Mouse (Mus musculus) cerebellum, postnatal 10 days (tissue): ENCODE measurements around the gene Ptges3.
"Not testable (repeated sequence)": the region's sequence is repeated elsewhere in the genome, so short reads cannot be mapped to it uniquely, and the experiment has no call there.

Source experiments
- DNase-seq, 2 experiments: peaks; one replicate each; pipeline ENCODE4 v3.0.0; 2021; ENCODE audit warnings: mixed read lengths in 2 of 2

The Ptges3 gene

DNA sequence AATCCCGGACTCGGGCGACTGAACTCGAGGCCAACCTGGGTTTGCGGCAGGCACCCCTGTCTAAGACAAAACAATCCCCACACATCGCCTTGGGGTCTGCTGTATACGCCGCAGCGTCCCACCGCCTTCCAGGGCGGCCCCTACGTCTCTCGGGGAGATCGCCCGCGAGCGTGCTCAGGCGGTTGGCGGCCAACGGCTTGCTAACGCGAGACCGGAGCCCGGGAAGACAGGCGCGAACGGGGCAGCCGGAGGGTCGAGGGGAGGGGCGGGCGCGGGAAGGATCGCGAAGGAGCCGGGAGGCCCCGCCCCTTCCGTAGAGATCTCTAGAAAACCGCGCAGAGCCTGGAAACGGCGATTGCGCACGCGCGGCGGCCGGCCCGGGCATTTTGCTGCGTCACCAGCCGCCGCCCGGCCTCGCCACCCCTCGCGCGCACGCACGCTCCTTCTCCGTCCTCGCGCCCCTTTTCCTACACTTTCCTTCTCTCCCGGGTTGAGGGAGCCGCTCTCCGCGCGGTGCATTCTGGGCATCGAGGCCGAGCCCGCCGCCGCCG lies at the start of gene Ptges3:
TSS of gene Ptges3 (plus strand) at position 354 of the 551 bp plus-strand sequence.
- peak; percentile 100 for DNase-seq

DNA sequence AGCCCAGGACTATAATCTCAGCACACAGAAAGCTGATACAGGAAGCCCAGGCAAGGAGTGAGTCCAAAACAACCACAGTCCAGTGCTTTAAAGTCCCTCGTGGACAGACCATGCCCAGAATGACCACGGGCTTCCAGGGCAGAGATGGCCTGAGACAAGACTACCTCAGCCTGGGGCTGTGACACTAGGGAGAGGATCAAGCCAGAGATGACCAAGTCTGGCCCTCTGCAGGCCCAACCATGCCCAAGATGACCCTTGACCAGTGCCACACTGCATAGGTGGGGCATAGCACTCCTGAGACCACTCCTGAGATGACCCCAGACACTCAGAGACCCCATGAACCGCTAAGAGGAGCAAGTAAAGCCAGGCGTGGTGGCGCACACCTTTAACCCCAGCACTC lies 49.0 kb upstream of the Ptges3 start:
- no peak for DNase-seq

DNA sequence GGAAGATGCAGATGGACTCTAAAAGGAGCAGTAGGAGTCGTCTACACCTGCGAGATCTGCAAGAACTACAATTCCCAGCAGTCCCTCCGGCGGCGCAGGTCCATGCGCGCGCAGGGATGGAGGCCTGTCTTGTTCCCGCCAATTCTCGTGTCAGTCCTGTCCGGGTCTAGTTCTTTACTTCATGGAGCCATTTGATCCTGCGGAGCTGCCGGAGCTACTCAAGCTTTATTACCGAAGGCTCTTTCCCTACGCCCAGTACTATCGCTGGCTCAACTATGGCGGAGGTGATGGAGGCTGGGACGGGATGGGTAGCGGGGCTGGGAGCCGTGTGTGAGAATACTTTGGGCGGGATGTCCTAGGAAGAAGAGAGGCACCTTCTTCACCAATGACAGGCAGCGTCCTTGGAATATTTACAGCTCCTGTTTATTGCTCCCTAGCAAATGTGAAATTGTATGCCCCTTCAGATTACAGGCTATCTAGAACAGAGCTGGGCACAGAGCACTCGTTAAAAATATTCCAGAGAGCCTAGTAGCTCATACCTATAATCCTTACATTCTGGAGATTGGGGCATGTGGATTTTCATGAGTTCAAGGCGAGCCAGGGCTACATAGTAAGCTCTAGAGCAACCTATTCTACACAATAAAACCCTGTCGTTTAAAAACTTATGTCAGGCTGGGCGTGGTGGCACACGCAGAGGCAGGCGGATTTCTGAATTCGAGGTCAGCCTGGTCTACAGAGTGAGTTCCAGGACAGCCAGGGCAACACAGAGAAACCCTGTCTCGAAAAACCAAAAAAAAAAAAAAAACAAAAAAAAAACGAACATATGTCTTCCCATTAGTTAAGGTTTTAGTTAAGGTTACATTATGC lies 43.5 kb upstream of the Ptges3 start, which contains the start of gene Prim1:
TSS of gene Prim1 (plus strand) at position 101 of the 867 bp plus-strand sequence.
- DNase-seq: peak; percentile 88 to 92

DNA sequence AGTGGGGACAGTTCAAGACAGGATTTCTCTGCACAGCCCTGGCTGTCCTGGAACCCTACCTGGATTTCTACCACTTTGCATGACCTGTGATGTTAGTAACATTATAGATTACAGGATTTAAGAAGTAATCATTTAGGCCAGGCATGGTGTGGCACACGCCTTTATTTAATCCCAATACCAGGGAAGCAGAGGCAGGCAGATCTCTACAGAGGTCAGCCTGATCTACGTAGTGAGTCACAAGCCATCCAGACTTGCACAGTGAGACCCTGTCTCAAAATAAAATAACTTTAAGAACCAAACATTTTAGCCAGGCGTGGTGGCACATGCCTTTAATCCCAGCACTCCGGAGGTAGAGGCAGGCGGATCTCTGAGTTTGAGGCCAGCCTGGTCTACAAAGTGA lies 36.6 kb upstream of the Ptges3 start:
- no peak for DNase-seq

DNA sequence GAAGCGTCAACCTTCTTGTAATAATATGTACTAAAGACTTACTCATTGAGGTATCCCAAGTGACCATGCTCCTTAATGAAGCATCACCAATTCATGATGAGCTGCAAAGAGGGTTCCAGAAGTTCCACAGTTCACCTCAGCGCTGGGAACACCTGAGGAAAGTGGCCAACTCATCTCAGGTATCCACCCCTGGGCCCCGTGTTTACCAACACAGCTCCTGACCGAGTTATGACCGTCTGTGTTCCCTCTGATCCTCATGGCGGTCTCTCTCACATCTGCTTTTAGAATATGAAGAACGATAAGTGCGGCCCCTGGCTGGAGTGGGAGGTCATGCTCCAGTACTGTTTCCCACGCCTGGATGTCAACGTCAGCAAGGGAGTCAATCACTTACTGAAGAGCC lies 35.3 kb upstream of the Ptges3 start:
- DNase-seq: no peak

DNA sequence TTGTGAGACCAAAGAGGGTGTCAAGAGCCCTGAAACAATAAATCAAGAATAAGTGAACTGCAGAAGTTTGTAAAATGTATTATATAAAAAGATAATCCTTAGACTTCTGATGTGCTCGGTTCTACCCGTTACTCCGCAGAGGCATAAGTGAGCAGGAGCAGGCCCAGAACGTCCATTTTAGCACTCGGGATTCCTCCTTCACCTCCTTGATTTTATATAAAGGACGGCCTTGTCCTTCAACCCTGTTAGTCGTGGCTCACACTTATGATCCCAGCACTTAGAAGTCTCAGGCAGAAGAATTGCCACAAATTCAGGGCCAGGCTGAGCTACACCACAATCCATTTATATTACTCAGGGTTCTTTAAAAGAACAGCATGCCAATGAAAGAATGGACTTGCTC lies 28.8 kb upstream of the Ptges3 start:
- DNase-seq: no peak

DNA sequence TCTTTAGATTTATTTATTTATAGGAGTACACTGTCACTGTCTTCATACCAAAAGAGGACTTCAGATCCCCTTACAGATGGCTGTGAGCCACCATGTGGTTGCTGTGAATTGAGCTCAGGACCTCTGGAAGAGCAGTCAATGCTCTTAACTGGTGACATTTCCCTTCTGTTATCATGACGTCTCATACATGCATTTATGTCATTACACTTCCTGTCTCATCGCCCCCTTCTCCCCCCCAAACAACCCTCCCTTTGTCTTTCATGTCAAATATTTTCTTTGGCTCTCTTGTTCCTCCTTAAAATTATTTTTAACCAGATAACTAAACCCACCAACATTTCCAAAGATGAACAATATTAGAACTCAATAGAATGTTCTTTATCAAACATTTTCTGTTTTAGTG lies 27.9 kb upstream of the Ptges3 start:
- DNase-seq: no peak

DNA sequence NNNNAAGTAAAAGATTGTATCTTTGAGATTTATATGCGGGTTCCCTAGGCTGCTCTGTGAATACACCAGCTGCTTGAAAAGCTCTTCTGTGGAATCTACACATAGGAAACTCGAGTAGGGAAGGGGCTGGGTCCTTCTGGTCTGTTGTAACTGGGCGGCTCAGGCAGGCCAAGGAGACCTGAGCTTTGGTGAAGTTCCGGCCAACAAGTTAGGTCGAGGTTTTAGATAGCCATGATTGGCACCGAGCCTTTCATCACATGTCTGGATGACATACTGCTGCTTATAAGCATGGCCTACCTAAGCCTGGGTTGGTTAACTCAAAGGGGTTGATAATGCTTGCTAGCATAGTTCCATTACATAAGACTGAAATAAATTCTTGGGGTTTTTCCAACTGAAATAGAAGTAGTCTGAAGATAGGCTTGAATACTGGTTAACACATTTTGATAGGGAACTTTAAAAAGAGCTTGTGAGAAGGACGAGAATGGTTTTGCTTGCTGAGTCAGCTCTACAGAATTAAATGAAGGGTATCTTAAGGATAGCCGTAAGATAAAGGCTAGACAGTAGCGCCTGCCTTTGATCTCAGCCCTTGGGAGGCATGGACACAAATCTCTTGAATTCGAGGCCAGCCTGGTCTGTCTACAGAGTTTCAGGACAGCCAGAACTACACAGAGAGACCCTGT lies 21.9 kb upstream of the Ptges3 start:
- DNase-seq: peak; percentile 52 to 53

DNA sequence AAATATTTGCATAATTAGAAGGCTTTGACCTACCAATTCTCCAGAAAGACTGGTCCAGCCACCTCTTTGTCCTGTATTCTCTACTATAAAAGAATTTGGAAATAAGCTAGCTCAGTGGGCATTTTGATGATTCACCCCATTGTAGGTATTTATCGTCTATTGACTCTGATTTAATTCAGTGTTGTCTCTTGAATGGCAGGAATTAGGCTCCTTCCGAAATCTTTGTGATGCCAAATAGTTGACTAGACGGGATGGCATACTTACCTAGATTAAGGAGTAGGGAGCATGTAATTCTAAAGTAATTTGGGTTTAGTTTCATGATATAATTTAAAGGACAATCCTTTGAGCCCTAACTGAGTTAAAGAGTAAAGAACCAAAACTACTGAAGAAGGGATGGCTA lies 20.8 kb upstream of the Ptges3 start:
- DNase-seq: no peak

DNA sequence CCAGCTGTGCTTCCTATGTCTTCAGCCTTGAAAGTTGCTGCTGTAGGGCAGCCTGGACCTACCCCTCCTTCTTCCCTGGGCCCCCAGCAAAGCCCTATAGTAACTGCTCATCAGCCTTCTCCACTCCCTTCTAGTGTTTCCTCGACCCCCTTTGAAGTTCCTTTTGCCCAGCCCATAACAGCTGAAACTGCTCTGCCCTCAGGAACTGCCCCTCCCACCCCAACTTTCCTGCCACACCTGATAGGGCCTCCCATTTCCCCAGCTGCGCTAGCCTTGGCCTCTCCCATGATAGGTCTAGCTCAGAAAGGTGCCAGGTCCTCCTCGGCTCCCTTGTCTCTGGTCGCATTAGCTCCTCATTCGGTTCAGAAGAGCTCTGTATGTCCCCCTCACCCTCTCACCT lies 19.6 kb upstream of the Ptges3 start:
- DNase-seq: no peak

DNA sequence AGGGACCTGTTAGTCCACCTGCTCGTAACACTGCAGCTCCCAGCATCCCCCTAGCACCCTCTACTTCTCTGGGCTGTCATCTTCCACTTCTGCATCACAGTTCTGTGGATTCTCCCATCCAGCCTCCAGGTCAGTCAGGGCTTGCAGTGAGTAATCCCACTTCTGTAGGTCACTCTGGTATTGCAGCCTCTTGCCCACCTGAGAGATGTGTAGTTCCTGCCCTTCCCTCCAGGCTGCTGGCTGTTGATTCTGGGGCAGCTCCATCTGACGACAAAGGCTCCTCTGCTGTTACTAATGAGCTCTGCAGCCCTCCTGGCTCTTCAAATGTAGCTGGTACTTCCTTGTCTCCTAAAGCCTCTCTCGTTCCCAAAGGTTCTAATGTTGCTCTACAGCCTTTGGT lies 18.9 kb upstream of the Ptges3 start:
- no peak for DNase-seq

DNA sequence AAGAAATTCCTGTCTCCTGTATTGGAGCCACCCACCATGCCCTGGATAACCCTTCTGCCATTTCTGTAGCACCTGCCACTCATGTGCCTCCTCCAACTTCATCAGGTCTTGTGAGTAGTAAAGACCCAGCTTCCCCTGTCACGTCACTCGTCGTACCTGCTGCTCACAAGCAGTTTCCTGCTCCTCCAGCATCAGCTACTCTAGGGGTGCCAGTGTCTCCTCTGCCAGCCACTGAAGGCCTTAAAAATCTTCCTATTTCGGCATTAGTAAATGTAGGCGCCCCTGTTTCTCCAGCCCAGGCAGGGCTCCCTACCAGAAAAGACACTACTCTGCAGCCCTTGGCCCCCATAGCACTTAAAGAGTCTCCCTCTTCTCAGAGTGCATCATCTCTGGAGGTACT lies 18.5 kb upstream of the Ptges3 start:
- DNase-seq: no peak

DNA sequence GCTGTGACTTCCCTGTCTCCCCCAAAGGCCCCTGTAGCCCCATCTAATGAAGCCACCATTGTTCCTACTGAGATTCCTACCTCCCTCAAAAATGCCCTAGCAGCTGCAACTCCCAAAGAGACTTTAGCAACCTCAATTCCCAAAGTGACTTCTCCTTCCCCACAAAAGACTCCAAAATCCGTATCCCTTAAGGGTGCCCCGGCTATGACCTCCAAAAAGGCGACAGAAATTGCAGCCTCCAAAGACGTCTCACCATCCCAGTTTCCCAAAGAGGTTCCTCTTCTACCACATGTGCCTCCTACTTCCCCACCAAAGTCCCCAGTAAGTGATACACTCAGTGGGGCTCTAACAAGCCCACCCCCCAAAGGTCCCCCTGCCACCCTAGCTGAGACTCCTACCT lies 17.1 kb upstream of the Ptges3 start:
- DNase-seq: no peak

DNA sequence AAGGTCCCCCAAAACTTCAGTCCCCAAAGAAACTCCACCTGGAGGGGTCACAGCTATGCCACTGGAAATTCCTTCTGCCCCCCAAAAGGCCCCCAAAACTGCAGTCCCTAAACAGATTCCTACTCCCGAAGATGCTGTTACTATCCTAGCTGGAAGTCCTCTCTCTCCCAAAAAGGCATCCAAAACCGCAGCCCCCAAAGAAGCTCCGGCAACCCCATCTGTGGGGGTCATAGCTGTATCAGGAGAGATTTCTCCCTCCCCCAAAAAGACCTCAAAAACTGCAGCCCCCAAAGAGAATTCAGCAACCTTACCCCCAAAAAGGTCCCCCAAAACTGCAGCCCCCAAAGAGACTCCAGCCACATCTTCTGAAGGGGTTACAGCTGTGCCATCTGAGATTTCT lies 16.3 kb upstream of the Ptges3 start:
- DNase-seq: no peak

DNA sequence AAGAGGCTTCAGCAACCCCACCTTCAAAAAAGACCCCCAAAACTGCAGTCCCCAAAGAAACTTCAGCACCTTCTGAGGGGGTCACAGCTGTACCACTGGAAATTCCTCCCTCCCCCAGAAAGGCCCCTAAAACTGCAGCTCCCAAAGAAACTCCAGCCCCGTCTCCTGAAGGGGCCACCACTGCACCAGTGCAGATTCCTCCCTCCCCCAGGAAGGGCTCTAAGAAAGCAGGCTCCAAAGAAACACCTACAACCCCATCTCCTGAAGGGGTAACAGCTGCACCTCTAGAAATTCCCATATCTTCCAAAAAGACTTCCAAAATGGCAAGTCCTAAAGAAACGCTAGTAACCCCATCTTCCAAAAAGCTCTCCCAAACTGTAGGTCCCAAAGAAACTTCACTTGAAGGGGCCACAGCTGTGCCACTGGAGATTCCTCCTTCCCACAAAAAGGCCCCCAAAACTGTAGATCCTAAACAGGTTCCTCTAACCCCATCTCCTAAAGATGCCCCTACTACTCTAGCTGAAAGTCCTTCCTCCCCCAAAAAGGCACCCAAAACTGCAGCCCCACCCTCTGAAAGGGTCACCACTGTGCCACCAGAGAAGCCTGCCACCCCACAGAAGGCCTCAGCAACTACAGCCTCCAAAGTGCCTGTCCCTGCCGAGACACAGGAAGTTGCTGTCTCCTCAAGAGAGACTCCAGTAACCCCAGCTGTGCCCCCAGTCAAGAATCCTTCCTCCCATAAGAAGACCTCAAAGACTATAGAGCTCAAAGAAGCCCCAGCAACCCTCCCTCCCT lies 15.5 kb upstream of the Ptges3 start:
- no peak for DNase-seq

DNA sequence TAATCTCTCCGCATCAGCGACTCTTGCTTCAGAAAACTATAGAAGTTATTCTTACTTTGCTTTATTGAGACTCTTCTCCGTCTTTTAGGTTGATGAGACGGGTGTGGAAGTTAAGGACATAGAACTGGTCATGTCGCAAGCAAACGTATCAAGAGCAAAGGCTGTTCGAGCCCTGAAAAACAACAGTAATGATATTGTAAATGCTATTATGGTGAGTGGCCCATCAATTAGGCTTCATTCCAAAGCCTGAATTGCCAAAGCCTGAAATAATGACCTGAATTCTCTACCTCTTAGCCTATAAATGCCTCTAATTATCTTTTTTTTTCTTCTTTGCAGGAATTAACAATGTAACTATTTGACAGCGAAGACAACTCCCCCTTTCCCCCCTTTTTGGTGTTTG lies 10.6 kb upstream of the Ptges3 start:
- DNase-seq: no peak

DNA sequence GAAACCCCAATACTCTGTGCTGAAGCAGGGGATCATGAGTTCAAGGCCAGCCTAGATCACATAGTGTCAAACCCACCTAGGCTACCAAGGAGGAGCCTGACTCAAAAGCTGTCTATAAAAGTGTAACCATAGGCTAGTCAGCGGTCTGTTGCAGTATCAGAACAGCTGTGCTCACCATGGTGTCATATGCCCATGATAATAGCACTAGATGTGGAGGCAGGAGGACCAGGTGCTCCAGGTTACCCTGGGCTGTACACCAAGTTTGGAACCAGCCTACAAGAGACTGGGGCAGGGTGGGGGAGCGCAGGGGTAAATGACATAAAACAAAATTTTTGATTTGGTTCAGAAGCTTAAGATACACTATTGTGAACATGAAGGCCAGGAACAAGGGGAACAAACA lies 9.0 kb upstream of the Ptges3 start:
- DNase-seq: no peak

DNA sequence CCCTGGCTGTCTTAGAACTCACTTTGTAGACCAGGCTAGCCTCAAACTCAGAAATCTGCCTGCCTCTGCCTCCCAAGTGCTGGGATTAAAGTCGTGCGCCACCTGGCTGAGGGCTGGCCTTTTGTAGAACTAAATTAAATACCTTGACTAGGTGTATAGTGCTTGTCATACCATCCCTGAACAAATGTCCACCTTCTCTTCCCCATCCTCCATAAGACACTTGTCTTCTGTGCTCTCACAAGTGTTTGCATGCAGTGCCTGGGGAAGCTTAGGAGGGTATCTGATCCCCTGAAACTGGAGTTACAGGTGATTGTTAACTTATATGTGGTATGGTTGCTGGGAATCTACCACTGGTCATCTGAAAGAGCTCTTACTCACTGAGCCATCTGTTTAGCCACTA lies 8.4 kb upstream of the Ptges3 start:
- no peak for DNase-seq

DNA sequence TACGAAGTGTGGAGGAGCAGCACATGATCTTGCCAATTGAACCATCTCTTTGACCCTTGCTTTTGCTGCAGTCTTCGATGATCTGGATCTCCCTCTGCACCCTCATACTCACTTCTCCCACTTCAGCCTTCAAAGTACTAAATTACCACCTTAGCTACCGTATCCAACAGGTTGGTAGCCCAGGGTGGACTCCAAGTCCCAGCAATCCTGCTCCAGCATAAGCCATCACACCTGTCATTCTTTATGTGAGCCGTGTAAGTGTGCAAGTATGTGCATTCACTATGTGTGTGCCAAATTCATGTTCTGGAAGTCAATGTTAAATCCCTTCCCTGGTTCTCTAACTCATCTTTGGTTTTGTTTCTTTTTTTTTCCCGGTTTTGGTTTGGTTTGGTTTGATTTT lies 7.2 kb upstream of the Ptges3 start:
- DNase-seq: no peak

DNA sequence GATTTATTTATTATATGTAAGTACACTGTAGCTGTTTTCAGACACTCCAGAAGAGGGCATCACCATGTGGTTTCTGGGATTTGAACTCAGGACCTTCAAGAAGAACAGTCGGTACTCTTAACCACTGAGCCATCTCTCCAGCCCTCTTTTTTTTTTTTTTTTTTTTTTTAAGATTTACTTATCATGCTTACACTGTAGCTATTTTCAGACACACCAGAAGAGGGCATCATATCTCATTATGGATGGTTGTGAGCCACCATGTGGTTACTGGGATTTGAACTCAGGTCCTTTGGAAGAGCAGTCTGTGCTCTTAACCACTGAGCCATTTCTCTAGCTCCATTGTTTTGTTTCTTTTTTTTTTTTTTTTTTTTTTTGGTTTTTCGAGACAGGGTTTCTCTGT lies 6.6 kb upstream of the Ptges3 start:
- not testable (repeated sequence) for DNase-seq

DNA sequence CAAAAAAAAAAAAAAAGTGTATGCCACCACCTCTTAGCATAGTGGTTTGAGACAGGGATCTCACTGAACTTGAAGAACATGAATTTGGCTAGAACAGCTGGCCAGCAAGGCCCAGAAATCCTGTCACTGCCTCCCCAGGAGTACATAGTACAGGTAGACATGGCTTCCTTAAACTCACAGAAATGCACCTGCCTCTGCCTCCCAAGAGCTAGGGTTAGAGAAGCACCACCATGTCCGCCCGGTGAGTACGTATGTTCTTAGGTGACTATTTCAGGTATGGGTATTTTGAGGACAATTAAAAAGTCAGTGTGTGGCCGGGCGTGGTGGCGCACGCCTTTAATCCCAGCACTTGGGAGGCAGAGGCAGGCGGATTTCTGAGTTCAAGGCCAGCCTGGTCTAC lies 5.8 kb upstream of the Ptges3 start:
- DNase-seq: no peak

DNA sequence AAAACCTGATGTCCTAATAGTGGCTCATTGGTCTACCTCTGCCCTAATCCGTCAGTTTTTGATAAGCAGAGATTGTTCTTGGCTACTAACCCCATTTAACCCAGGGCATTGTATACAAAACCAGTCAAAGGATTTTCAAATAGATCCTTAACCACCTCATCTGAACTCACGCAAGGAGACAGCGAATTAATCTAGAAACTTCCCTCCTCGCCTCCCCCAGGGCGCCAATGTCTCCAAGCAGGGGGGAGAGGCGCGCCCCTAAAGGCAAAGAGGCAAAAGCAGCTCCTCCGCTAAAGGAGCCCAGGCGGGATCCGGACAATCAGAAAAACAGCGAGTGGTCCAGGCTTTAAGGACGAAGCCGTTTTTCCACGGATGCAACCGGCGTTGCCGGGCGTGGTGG lies 570 bp upstream of the Ptges3 start:
- no peak for DNase-seq
